In the genomic region with DNA sequence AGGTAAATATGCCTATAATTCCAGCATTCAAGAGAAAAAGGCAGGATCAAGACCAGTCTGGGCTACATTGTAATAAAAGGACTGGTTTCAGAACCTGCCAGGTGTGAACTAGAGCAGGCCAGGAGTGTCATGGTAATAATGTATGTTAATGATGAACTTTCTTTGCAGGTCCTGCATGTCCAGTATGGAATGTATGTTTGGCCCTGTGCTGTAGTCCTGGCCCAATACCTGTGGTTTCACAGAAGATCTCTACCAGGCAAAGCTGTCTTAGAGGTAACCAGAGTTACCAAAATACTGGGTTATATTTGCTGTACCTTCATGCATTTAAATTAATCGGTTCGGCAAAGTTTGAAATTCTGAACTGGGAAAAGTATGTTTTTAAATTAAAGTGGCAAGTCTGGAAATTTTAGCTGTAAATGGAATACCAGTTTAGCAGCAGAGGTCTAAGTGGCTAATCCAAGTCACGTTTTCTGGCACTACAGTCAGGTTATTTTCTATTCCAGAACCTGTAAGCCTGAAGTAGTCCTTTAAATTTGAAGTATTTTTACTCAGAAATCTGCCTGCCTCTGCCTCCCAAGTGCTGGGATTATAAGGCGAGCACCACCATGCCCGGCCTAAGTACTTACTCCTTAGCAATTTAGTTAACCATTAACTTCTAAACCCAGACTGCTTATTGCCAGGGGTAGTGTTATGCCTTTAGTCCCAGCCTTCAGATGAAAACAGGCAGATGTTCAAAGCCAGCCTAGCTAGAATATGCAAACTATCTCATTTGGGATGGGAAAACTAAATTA, we compare ENCODE assay signal across 23 mouse cellular contexts. TPM values are rescaled to one million over a fixed set of nuclear protein-coding genes. Genes with fewer than 3 reads are reported as not detected.
DNase-seq lines count a peak whose midpoint lies in the region; ATAC-seq and TF ChIP-seq lines count a peak whose summit lies in the region.
"Had no signal": no experiment of that assay in that cellular context is flagged by ENCODE, and none has a peak within 500 bp of the region (broad histone marks: within the 10 kb centered on the region; RNA-seq: fewer than 3 reads in every experiment).

No protein-coding gene starts in this region.

- no peak overlapping the region for H3K4me3 ChIP-seq in CH12.LX (replicated peaks in 1 of 3; ENCODE audit: low read depth in 2 of 3, low read length in 2 of 3, poor library complexity in 1 of 3)
- H3K4me3 ChIP-seq in liver, embryonic 13.5 days (replicated peaks), result peak overlapping the region; percentile 10; the same call in 1 of the 2 replicates
- H3K4me3 ChIP-seq: megakaryocyte, embryonic 14.5 days had no signal

- no peaks in the 10 kb centered on the region for H3K27me3 ChIP-seq in CH12.LX (replicated peaks)
- H3K27me3 ChIP-seq in liver, embryonic 13.5 days, result no peaks in the 10 kb centered on the region
- H3K27me3 ChIP-seq: megakaryocyte, embryonic 14.5 days had no signal

- peak; percentile 51 for DNase-seq in kidney, adult 9 months
- no peak for DNase-seq in kidney, postnatal 25 days
- DNase-seq in 416B (ENCODE audit: low read depth), result peak; percentile 39
- DNase-seq in CH12.LX (ENCODE audit: extremely low read depth), result peak; percentile 27
- no peak for DNase-seq in liver, embryonic 13.5 days
- DNase-seq in layer of hippocampus, adult 11-12 months (ENCODE audit: low spot score), result no peak
- DNase-seq in urinary bladder, postnatal 10 days (ENCODE audit: low spot score), result no peak
- DNase-seq: adrenal gland, postnatal 36 days; cerebellum, adult 2 months; heart, postnatal 36 days; left cerebral cortex, postnatal 4 days; lung, postnatal 10 days; right cerebral cortex, postnatal 14 days; spleen, adult 18-20 months; thymus, postnatal 4 days had no signal

- dilution Hi-C loops in CH12.LX (cut with MboI; ENCODE audit: extremely low pct_ligation_motif_present, extremely low pct_unique_long_range_greater_than_20kb, low sequenced_read_pairs), result no loop called here

- in situ Hi-C loops in CH12.LX (cut with MboI; ENCODE audit: low pct_ligation_motif_present, low pct_unique_long_range_greater_than_20kb, low sequenced_read_pairs), result no loop called here

- peaks cover 5 to 56% of the 10 kb centered on the region in 2 experiments; a peak in 3 of 4 replicates for H3K4me1 ChIP-seq in CH12.LX (ENCODE audit: control insufficient read depth in 1 of 2, insufficient read depth in 2 of 2)
- H3K4me1 ChIP-seq in liver, embryonic 13.5 days (replicated peaks), result peaks cover 65% of the 10 kb centered on the region

- H3K79me2 ChIP-seq in CH12.LX (replicated peaks; ENCODE audit: control insufficient read depth, extremely low read depth, insufficient read depth, poor library complexity, severe bottlenecking), result peaks cover 69% of the 10 kb centered on the region

- H3K4me2 ChIP-seq in CH12.LX (ENCODE audit: insufficient read depth, low read depth, poor library complexity, severe bottlenecking), result no peak overlapping the region
- 0 out of 2 replicates have a peak overlapping the region, but pooled peaks have one; percentile 10 for H3K4me2 ChIP-seq in liver, embryonic 13.5 days
- H3K4me2 ChIP-seq: heart, embryonic 11.5 days; hindbrain, embryonic 14.5 days had no signal

- 67% methylated on average over 5 of the region's 5 CpGs for WGBS in liver, embryonic 13.5 days (ENCODE audit: insufficient replicate concordance)

- no peak for TF ChIP-seq EP300 in CH12.LX (IDR thresholded peaks at IDR 0.05; ENCODE audit: low read length)

- no peak overlapping the region for H3K9ac ChIP-seq in CH12.LX (ENCODE audit: insufficient read depth, low read depth)
- H3K9ac ChIP-seq in liver, embryonic 13.5 days, result peak overlapping the region; percentile 43
- H3K9ac ChIP-seq: hindbrain, embryonic 14.5 days; liver, embryonic 14.5 days had no signal

- TF ChIP-seq CTCF in CH12.LX (conservative IDR thresholded peaks at IDR 0.05 in 1 of 2, IDR thresholded peaks at IDR 0.05 in 1 of 2; ENCODE audit: low read depth in 2 of 2, low read length in 2 of 2), result no peak

- no peak overlapping the region for H3K27ac ChIP-seq in CH12.LX (ENCODE audit: insufficient read depth, low read depth)
- H3K27ac ChIP-seq in liver, embryonic 13.5 days, result peak overlapping the region; percentile 9
- H3K27ac ChIP-seq: hindbrain, embryonic 14.5 days; liver, embryonic 14.5 days had no signal

- no peak for TF ChIP-seq RAD21 in CH12.LX (IDR thresholded peaks at IDR 0.05; ENCODE audit: low read depth, low read length)

- ATAC-seq in liver, embryonic 13.5 days (ENCODE audit: low read depth), result no peak
- ATAC-seq: forebrain, embryonic 16.5 days; midbrain, embryonic 16.5 days had no signal

- TF ChIP-seq POLR2A in CH12.LX (IDR thresholded peaks at IDR 0.05; ENCODE audit: low read depth, low read length), result no peak; the same call in none of the 2 replicates

- H3K9me3 ChIP-seq in CH12.LX (replicated peaks; ENCODE audit: low read length), result no peaks in the 10 kb centered on the region
- H3K9me3 ChIP-seq in liver, embryonic 13.5 days (replicated peaks), result no peaks in the 10 kb centered on the region
- H3K9me3 ChIP-seq: G1E; megakaryocyte, embryonic 14.5 days had no signal

- H3K36me3 ChIP-seq in CH12.LX (replicated peaks in 1 of 2; ENCODE audit: control insufficient read depth in 1 of 2, insufficient read depth in 1 of 2, low read length in 1 of 2), result peaks cover 29 to 56% of the 10 kb centered on the region in 2 experiments
- peaks cover 65% of the 10 kb centered on the region for H3K36me3 ChIP-seq in liver, embryonic 13.5 days

TF ChIP-seq in CH12.LX, 34 proteins besides CTCF, POLR2A, EP300 and RAD21:
- TF ChIP-seq ZC3H11A (IDR thresholded peaks at IDR 0.05; ENCODE audit: low read depth, low read length), result no peak

RNA-seq across cellular contexts. Expression of a gene that starts 4.0 kb away (rescaled TPM):
- 13.2 and 16.0 TPM in 2 replicates for total RNA-seq in CH12.LX (2012; rRNA removed)
- 3.7 and 4.1 TPM in 2 replicates for total RNA-seq in CH12.LX (2014; rRNA removed)
- 15.4 and 17.7 TPM in 2 replicates for polyA plus RNA-seq in CH12.LX (2012; ENCODE audit: insufficient read length, low read depth)
- polyA plus RNA-seq in liver, embryonic 13.5 days (2015; fragmentation: Nextera tagmentation; extraction: Ambion mirVana), result 10.4 and 11.8 TPM in 2 replicates

RNA-seq across cellular contexts. Expression of a gene that starts 4.6 kb away (rescaled TPM):
- total RNA-seq in CH12.LX (2012; rRNA removed), result 298 and 478 TPM in 2 replicates
- 443 and 471 TPM in 2 replicates for total RNA-seq in CH12.LX (2014; rRNA removed)
- polyA plus RNA-seq in CH12.LX (2012; ENCODE audit: insufficient read length, low read depth), result 1,116 and 1,224 TPM in 2 replicates
- 543 and 573 TPM in 2 replicates for polyA plus RNA-seq in liver, embryonic 13.5 days (2015; fragmentation: Nextera tagmentation; extraction: Ambion mirVana)

RNA-seq across cellular contexts. Expression of a gene that starts 5.0 kb away (rescaled TPM):
- total RNA-seq in CH12.LX (2012; rRNA removed) (106 and 110 TPM in 2 replicates), CH12.LX (2014; rRNA removed) (104 and 116 TPM in 2 replicates)
- polyA plus RNA-seq in CH12.LX (2012; ENCODE audit: insufficient read length, low read depth), result 109 and 133 TPM in 2 replicates
- 38.1 and 40.1 TPM in 2 replicates for polyA plus RNA-seq in liver, embryonic 13.5 days (2015; fragmentation: Nextera tagmentation; extraction: Ambion mirVana)

RNA-seq across cellular contexts. Expression of a gene that starts 5.2 kb away (rescaled TPM):
- total RNA-seq in CH12.LX (2012; rRNA removed), result 60.1 and 63.7 TPM in 2 replicates
- total RNA-seq in CH12.LX (2014; rRNA removed), result 64.9 and 82.2 TPM in 2 replicates
- 30.6 and 44.5 TPM in 2 replicates for polyA plus RNA-seq in CH12.LX (2012; ENCODE audit: insufficient read length, low read depth)
- polyA plus RNA-seq in liver, embryonic 13.5 days (2015; fragmentation: Nextera tagmentation; extraction: Ambion mirVana), result 44.2 and 47.0 TPM in 2 replicates

RNA-seq across cellular contexts. Expression of a gene that starts 20.4 kb away (rescaled TPM):
- total RNA-seq in CH12.LX (2012; rRNA removed) (not detected in 2 replicates), CH12.LX (2014; rRNA removed) (not detected in 2 replicates)
- not detected in 2 replicates for polyA plus RNA-seq in CH12.LX (2012; ENCODE audit: insufficient read length, low read depth)
- polyA plus RNA-seq in liver, embryonic 13.5 days (2015; fragmentation: Nextera tagmentation; extraction: Ambion mirVana), result 2.0 and 2.5 TPM in 2 replicates
- total RNA-seq: G1E; neutrophil, adult 5-6 weeks had no signal
- polyA plus RNA-seq: G1E had no signal

Comparison
In these comparisons a context has a peak if more than half of its experiments do, and no peak if none do; other contexts are left out.
1. DNase-seq: peak in kidney, adult 9 months (single experiment), 416B (single experiment) and CH12.LX (single experiment); none in kidney, postnatal 25 days (0 of 2), liver, embryonic 13.5 days (single experiment), layer of hippocampus, adult 11-12 months (single experiment) and urinary bladder, postnatal 10 days (single experiment).